23 mouse cellular contexts compared by ENCODE assay signal in genomic region chr9:114411295-114411694, GRCm38 (mm10). TPM values are rescaled to one million over a fixed set of nuclear protein-coding genes. Genes with fewer than 3 reads are reported as not detected.
DNase-seq lines count a peak whose midpoint lies in the region; ATAC-seq and TF ChIP-seq lines count a peak whose summit lies in the region.
"Had no signal": no experiment of that assay in that cellular context is flagged by ENCODE, and none has a peak within 500 bp of the region (broad histone marks: within the 10 kb centered on the region; RNA-seq: fewer than 3 reads in every experiment).

No protein-coding gene starts in this region.

- H3K27ac ChIP-seq in intestine, postnatal 0 days (ENCODE audit: low read depth, low read length), result no peak overlapping the region
- no peak overlapping the region for H3K27ac ChIP-seq in intestine, embryonic 15.5 days
- no peak overlapping the region for H3K27ac ChIP-seq in testis, adult 2 months (ENCODE audit: control insufficient read depth, insufficient read depth, low read depth, low read length)
- H3K27ac ChIP-seq: embryonic facial prominence, embryonic 12.5 days; embryonic facial prominence, embryonic 15.5 days; gastrocnemius, adult 2 months; hindbrain, embryonic 12.5 days; hindbrain, embryonic 15.5 days had no signal

- TF ChIP-seq CTCF in intestine, postnatal 0 days (IDR thresholded peaks at IDR 0.05; ENCODE audit: low read depth), result peak; percentile 39
- TF ChIP-seq CTCF in testis, adult 2 months (IDR thresholded peaks at IDR 0.05; ENCODE audit: control insufficient read depth, insufficient read depth, insufficient replicate concordance, low read depth, low read length), result peak; percentile 34; the same call in 1 of the 2 replicates
- TF ChIP-seq CTCF in brain, embryonic 14.5 days (IDR thresholded peaks at IDR 0.05; ENCODE audit: borderline replicate concordance, extremely low read depth, insufficient read depth, insufficient read length), result peak; percentile 6; the same call in 1 of the 2 replicates

- H3K4me3 ChIP-seq in intestine, postnatal 0 days (ENCODE audit: low read depth, low read length), result no peak overlapping the region
- no peak overlapping the region for H3K4me3 ChIP-seq in intestine, embryonic 15.5 days (replicated peaks)
- no peak overlapping the region for H3K4me3 ChIP-seq in testis, adult 2 months (ENCODE audit: control insufficient read depth, low read depth, low read length)
- H3K4me3 ChIP-seq: embryonic facial prominence, embryonic 12.5 days; embryonic facial prominence, embryonic 15.5 days; gastrocnemius, adult 2 months; hindbrain, embryonic 12.5 days; hindbrain, embryonic 15.5 days had no signal

- no peak overlapping the region for H3K4me2 ChIP-seq in intestine, postnatal 0 days (replicated peaks; ENCODE audit: low read depth)
- no peak overlapping the region for H3K4me2 ChIP-seq in intestine, embryonic 15.5 days (replicated peaks)
- H3K4me2 ChIP-seq: embryonic facial prominence, embryonic 12.5 days; embryonic facial prominence, embryonic 15.5 days; heart, embryonic 11.5 days; hindbrain, embryonic 12.5 days; hindbrain, embryonic 15.5 days had no signal

- H3K36me3 ChIP-seq in intestine, postnatal 0 days (ENCODE audit: control insufficient read depth, insufficient read depth), result peaks cover 70% of the 10 kb centered on the region
- peaks cover 27% of the 10 kb centered on the region; the same call in 1 of the 2 replicates for H3K36me3 ChIP-seq in intestine, embryonic 15.5 days
- H3K36me3 ChIP-seq in testis, adult 2 months (ENCODE audit: control insufficient read depth, insufficient read depth, low read length), result no peaks in the 10 kb centered on the region

- no peak overlapping the region for H3K9ac ChIP-seq in intestine, postnatal 0 days (ENCODE audit: low read depth, low read length)
- no peak overlapping the region for H3K9ac ChIP-seq in intestine, embryonic 15.5 days
- H3K9ac ChIP-seq: embryonic facial prominence, embryonic 12.5 days; embryonic facial prominence, embryonic 15.5 days; forebrain, postnatal 0 days; hindbrain, embryonic 12.5 days; hindbrain, embryonic 15.5 days had no signal

- no peak for ATAC-seq in intestine, postnatal 0 days
- no peak for ATAC-seq in intestine, embryonic 15.5 days
- ATAC-seq: forebrain, embryonic 14.5 days; forebrain, postnatal 0 days had no signal

- WGBS in intestine, postnatal 0 days, result 99% methylated on average over 5 of the region's 5 CpGs
- 86% methylated on average over 5 of the region's 5 CpGs for WGBS in intestine, embryonic 15.5 days

- no peak for TF ChIP-seq POLR2A in testis, adult 2 months (IDR thresholded peaks at IDR 0.05; ENCODE audit: control insufficient read depth, low read depth, low read length)
- no peak for TF ChIP-seq POLR2A in brain, embryonic 14.5 days (IDR thresholded peaks at IDR 0.05; ENCODE audit: borderline replicate concordance, extremely low read depth, insufficient read depth, insufficient read length, poor library complexity, severe bottlenecking)

- no peaks in the 10 kb centered on the region for H3K4me1 ChIP-seq in intestine, postnatal 0 days (replicated peaks; ENCODE audit: control insufficient read depth, insufficient read depth, low read length)
- no peaks in the 10 kb centered on the region for H3K4me1 ChIP-seq in intestine, embryonic 15.5 days (replicated peaks)
- peaks cover 4% of the 10 kb centered on the region for H3K4me1 ChIP-seq in testis, adult 2 months (ENCODE audit: control insufficient read depth, insufficient read depth, low read length)
- H3K4me1 ChIP-seq: embryonic facial prominence, embryonic 12.5 days; embryonic facial prominence, embryonic 15.5 days; hindbrain, embryonic 12.5 days; hindbrain, embryonic 15.5 days had no signal

- DNase-seq in testis, postnatal 10 days (ENCODE audit: low spot score), result no peak
- DNase-seq in brain, embryonic 14.5 days (ENCODE audit: low read depth), result no peak
- DNase-seq in lung, postnatal 14 days, result no peak
- DNase-seq in kidney, adult 9 months, result no peak
- DNase-seq: adrenal gland, postnatal 10 days; adrenal gland, postnatal 36 days; cerebellum, adult 11 months; cerebellum, adult 2 months; cerebellum, adult 9-11 months; cerebellum, postnatal 25 days; forebrain, postnatal 0 days; gastrocnemius, adult 2 months; gastrocnemius, postnatal 14 days; heart, adult 11 months had no signal

- no peaks in the 10 kb centered on the region for H3K9me3 ChIP-seq in intestine, postnatal 0 days (ENCODE audit: control insufficient read depth)
- no peaks in the 10 kb centered on the region for H3K9me3 ChIP-seq in intestine, embryonic 15.5 days
- H3K9me3 ChIP-seq: embryonic facial prominence, embryonic 15.5 days; hindbrain, embryonic 12.5 days; hindbrain, embryonic 15.5 days had no signal

- no peaks in the 10 kb centered on the region for H3K27me3 ChIP-seq in intestine, postnatal 0 days (replicated peaks; ENCODE audit: control insufficient read depth, insufficient read depth, low read length)
- H3K27me3 ChIP-seq in intestine, embryonic 15.5 days (replicated peaks), result no peaks in the 10 kb centered on the region
- no peaks in the 10 kb centered on the region for H3K27me3 ChIP-seq in testis, adult 2 months (ENCODE audit: control insufficient read depth, insufficient read depth, low read length)
- H3K27me3 ChIP-seq: embryonic facial prominence, embryonic 12.5 days; embryonic facial prominence, embryonic 15.5 days; hindbrain, embryonic 12.5 days; hindbrain, embryonic 15.5 days had no signal

RNA-seq across cellular contexts. Expression of gene Tmppe, which starts 10.4 kb away (rescaled TPM):
- 25.7 and 30.0 TPM in 2 replicates for polyA plus RNA-seq in intestine, postnatal 0 days (2015; fragmentation: Nextera tagmentation; extraction: Ambion mirVana)
- 18.3 and 22.1 TPM in 2 replicates for polyA plus RNA-seq in intestine, embryonic 15.5 days (2015; fragmentation: Nextera tagmentation; extraction: Ambion mirVana)
- 1.2 TPM in 2 replicates for polyA plus RNA-seq in testis, adult 2 months (2012; rRNA removed)
- polyA plus RNA-seq in brain, embryonic 14.5 days (2012; rRNA removed), result 3.2 and 4.9 TPM in 2 replicates

RNA-seq across cellular contexts. Expression of gene Glb1, which starts 10.4 kb away (rescaled TPM):
- polyA plus RNA-seq in intestine, postnatal 0 days (2015; fragmentation: Nextera tagmentation; extraction: Ambion mirVana), result 491 and 524 TPM in 2 replicates
- 157 and 179 TPM in 2 replicates for polyA plus RNA-seq in intestine, embryonic 15.5 days (2015; fragmentation: Nextera tagmentation; extraction: Ambion mirVana)
- 18.0 and 19.5 TPM in 2 replicates for polyA plus RNA-seq in testis, adult 2 months (2012; rRNA removed)
- 25.3 and 27.4 TPM in 2 replicates for polyA plus RNA-seq in brain, embryonic 14.5 days (2012; rRNA removed)

RNA-seq across cellular contexts. Expression of gene Crtap, which starts 20.8 kb away (rescaled TPM):
- 57.3 and 58.3 TPM in 2 replicates for polyA plus RNA-seq in intestine, postnatal 0 days (2015; fragmentation: Nextera tagmentation; extraction: Ambion mirVana)
- 107 and 110 TPM in 2 replicates for polyA plus RNA-seq in intestine, embryonic 15.5 days (2015; fragmentation: Nextera tagmentation; extraction: Ambion mirVana)
- polyA plus RNA-seq in testis, adult 2 months (2012; rRNA removed), result 29.7 and 35.2 TPM in 2 replicates
- 26.2 and 32.6 TPM in 2 replicates for polyA plus RNA-seq in brain, embryonic 14.5 days (2012; rRNA removed)
